Mouse (Mus musculus) ovary, postnatal 10 days (tissue): ENCODE measurements around the gene Tmem206.

Experiments used
- DNase-seq: peaks from one replicate; pipeline ENCODE4 v3.0.0; 2022; ENCODE audit warnings: low spot score

Gene Tmem206

GRCm38 (mm10) chr1:191325726-191326232, at the start of gene Tmem206:
TSS of gene Tmem206 (plus strand) at chr1:191325912.
- peak; percentile 84 for DNase-seq

DNA sequence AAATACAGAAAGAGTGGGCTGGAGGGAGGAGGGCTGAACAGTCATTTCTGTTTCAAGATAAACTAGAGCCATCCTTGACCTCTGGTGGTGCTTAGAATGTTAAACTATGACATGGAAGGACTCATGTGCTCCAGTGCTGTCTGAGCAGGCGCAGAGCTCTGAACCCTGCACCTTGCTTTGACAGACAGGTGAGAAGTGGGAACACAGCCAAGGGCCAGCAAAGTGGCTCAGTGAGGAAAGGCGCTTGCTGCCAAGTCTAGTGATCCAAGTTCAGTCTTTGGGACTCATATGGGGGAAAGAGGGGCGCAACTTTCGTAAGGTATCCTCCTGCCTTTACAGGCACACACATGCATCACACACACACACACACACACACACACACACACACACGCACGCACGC, 49.5 kb upstream of the Tmem206 start:
- no peak for DNase-seq

DNA sequence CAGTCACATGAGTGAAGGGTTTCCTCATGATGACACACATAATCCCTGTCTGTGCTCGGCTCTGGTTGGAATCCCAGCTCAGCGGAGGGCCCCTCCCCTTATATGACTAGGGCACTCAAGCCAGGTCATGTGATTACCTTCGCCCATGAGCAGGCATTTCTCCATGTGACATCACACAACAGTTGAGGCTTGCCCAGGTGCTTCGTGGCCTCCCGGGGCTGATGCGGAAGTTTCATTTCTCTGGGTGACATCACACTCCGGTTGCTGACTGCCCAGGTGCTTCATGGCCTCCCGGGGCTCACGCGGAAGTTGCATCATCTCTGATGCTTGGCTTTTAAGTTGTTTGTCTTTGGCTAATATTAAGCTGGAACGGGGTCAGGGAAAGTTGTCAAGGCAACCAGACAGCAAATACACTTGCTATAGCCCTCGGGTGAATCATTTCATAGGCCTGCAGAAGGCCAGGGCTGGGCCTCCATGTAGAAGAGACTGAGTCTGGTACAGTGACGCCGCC, 48.1 kb upstream of the Tmem206 start:
- no peak for DNase-seq

DNA sequence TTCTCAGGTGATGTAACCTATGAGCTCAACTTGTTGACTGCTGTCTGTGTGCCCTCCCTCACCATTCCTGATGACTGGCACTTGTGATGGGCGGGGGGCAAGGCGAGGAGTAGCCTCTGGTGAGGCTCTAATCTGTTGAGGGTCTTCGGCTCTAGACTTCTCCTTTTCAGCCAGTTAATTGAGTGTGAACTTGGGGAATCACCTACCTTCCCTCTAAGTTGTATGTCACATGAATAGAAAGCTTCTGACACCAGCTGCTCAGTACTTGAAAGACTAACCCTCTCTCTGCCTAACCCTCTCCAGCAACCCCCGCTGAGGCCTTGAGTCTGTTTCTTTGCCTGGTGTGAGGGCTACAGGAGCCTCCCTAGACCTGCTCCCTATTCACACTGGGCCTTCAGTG, 47.4 kb upstream of the Tmem206 start:
- no peak for DNase-seq

DNA sequence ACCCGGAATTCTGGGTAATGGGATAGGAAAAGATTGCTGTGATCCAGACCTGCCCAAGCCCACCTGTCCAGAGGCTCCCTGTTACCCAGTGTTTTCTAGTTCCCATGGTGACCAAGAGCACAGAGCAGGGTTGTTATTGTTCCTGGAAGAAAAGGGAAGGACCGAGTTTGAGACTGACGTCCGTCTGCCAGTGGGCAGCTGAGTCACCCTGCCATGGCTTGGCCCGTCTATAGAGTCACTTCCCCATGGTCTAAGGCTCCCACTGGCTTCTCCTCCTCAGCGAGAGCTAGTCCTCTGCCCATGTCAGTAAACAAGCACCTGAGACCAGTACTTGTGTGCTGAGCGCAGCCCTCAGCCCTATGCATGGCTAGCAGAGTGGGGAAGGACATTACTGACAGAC, 44.5 kb upstream of the Tmem206 start:
- DNase-seq: no peak

GRCm38 (mm10) chr1:191282319-191282718, 43.4 kb upstream of the Tmem206 start:
- DNase-seq: no peak

GRCm38 (mm10) chr1:191283110-191284040, 42.3 kb upstream of the Tmem206 start:
- no peak for DNase-seq

GRCm38 (mm10) chr1:191284502-191284901, 41.2 kb upstream of the Tmem206 start:
- no peak for DNase-seq

DNA sequence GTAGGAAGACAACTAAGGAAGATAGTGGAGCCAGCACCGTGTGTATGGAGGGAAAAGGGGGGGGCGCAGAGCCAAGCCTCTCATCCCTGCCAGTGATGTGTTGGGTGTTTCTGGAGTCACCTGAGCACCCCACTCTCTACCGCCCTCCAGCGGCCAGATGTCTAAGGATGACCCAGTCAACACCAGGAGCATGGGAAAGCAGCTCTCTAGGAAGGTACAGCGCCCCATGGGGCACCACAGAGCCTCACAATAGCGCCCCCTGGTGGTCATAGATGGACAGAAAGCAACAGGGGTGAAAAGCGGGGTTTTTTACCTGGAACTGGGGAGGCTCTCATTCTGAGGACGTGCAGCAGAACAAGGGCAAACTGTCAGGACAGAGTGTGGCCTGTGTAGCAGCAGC, 37.0 kb upstream of the Tmem206 start:
- DNase-seq: no peak

GRCm38 (mm10) chr1:191292348-191292747, 33.4 kb upstream of the Tmem206 start:
- DNase-seq: no peak

DNA sequence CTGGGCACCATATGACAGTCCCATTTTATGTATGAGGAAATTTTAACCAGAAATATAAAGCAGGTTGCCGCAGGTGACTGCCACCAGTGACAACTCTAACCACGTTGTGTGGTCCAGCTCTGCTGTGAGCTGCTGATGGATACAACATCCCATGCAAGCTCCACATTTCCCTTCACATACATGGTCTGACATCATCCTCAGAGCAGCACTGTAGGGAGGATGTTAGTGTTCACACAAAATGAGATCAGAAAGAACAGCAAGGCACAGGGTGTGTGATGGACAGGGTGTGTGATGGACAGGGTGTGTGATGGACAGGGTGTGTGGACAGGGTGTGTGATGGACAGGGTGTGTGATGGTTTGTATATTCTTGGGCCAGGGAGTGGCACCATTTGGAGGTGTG, 32.7 kb upstream of the Tmem206 start:
- no peak for DNase-seq

GRCm38 (mm10) chr1:191293996-191294795, 31.5 kb upstream of the Tmem206 start:
- DNase-seq: no peak

DNA sequence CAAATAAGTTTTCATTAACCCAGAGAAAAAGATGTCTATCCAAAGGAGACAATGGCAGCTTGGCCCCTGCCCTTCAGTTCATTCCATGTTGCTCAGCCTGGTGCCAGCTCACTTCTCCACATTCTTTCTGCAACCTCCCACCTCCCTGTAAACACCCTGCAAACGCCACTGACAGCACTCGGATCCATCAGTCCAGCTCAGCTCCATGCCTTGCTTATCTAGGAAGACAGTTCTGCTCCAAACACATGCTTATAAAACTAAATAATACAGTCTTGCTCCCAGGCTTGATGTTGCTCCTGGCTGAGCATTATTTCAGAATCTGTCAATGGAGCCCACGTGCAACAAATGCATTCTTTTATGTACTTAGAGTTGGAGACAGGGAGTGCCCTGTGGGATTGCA, 29.9 kb upstream of the Tmem206 start:
- no peak for DNase-seq

DNA sequence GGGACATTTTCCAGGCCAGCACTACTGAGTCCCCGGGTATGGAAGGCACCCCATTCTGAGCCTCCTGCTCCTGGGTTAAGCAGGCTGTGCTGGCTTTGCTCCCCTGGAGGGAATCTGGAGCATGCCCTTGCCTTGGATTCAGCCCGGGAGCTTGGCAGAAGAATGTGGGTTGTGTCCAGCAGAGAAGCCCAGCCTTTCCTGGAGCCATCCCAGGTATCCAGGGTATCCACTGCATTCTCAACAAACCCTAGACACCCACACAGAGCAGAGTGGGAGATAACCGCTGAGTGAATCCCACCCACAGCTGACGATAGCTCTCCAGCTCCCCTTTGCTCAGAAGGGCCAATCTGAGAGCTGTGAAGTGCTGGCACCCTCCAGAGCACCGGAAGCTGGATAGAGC, 29.3 kb upstream of the Tmem206 start:
- no peak for DNase-seq

- DNase-seq: no peak
Observed at GRCm38 (mm10) chr1:191298304-191298703, 27.4 kb upstream of the Tmem206 start.

DNA sequence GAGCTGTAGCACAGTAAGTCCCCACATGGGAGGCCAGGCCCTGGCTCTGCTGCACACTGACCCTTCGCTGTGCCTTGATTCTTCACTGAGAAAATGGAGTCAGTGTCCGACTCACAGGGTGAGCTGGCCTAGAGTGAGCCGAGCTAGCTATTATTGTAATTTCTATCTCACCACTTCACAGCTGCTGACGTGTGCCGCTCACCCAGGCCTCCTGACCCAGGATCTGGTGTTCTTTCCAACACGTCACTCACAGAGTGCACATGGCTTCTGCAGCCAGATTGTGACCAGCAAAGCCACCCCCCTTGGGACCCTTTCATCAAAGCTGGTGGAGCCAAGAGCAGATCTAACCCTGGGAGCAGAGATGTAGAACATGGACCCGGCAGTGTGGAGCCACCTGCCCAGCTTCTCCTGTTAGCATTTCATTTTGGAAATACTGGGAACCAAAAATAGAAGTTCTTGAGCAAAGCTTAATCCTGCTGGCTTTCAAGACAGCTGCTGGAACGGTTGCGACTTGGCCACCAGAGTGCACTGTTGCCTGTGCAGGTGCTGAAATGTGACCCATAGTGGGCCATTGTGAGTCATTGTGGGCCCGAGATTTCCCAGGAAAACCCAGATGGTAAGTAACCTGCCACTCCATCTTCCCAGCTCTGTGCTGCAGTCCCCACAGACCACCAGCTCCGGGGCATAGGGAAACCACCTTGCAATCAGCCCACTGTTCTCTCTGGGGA, 26.3 kb upstream of the Tmem206 start:
- DNase-seq: no peak

- no peak for DNase-seq
Observed at GRCm38 (mm10) chr1:191301903-191302302, 23.8 kb upstream of the Tmem206 start.

- DNase-seq: no peak
Observed at GRCm38 (mm10) chr1:191303736-191304135, 22.0 kb upstream of the Tmem206 start.

DNA sequence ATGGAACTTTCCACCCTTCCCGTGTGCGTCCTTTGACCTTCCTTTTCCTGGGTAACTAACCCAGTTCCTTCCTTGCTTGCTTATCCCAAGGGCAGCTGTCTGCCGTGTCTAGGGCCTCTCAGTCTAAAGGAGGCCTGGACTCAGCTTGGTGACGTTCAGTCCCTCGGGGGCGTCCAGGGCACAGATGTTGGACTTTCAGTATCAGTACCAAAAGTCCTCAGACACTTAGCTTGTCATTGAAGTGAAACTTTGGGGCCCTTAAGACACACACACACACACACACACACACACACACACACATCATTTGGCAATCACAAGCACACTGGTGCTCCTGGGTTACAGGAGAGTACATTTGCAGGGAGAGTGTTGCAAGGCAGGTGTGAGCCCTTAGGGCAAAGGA, 21.5 kb upstream of the Tmem206 start:
- no peak for DNase-seq

- DNase-seq: no peak
Observed at GRCm38 (mm10) chr1:191305610-191306009, 20.1 kb upstream of the Tmem206 start.

DNA sequence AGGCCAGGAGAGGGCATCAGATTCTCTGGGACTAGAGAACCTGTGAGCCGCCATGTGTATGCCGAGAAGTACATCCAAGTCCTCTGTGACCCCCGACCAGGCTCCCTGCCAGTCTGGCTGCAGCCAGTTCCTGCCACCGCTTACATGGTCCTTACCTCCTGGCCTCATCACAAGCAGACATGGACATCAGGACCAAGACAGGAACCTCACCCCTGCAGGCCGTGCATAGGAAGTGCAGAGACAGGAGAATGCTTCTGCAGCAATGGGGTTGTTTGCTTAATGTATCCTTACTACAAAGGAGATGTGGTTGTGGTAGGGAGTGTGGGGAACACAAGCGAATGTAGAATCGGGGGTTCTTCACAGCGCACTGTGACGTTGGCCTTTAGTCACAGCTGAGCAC, 19.4 kb upstream of the Tmem206 start:
- DNase-seq: no peak
